Mouse (Mus musculus) gastrocnemius, adult 8-10 months (tissue): ENCODE data around the gene Drosha. TPM values are rescaled to one million over a fixed set of nuclear protein-coding genes. Genes with fewer than 3 reads are reported as not detected.

Source experiments
- DNase-seq, 2 experiments: peaks; one replicate each; pipeline ENCODE4 v3.0.0; 2022; ENCODE audit warnings: low spot score in 2 of 2
- total RNA-seq, 4 experiments: library from RNA; stranded (reverse); gene quantifications; 2 replicates each; pipeline ENCODE4 v1.2.4; 2022

Gene Drosha
- total RNA-seq, 4 experiments from 2014 or later = 34.5 to 38.1 (median 36.3) TPM

DNA sequence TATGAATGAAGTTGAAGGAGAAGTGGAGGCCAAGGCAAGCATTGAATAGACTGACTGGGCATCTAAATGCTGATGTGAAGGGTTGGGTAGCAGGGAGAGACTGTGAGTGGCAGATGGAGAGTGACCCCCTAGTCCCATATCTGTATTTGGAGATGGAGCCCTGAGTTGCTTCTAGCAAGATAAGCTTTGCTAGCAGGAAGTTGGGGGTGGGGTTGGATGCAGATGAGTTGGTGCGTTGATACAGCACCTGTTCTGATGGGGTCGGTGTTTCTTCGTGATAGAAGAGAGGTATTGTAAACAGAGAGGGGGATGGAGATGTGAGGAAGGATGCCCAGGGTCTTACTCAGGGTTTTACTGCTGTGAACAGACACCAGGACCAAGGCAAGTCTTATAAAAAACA lies 5.3 kb downstream of the Drosha start:
- DNase-seq = no peak

DNA sequence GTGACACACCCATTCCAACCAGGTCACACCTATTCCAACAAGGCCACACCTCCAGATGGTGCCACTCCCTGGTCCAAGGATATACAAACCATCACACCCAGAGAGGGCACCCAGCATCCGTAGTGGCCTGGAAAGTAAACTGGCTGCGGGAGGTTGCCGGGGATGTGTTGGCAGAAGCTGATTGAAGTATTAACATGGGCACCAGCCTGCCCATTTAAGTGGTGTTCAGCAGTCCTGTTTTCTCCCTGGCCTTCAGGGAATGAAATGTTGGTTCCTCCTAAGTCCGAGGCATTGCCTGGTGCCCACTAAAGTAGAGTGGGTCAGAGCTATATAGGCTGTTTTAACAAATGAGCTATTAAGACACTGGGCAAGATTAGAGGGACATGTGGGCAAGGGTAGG lies 8.0 kb downstream of the Drosha start:
- no peak for DNase-seq

GRCm38 (mm10) chr15:12833385-12833784 lies 8.8 kb downstream of the Drosha start:
- no peak for DNase-seq

- DNase-seq = no peak
These were observed 9.6 kb downstream of the Drosha start for GRCm38 (mm10) chr15:12834231-12834630.

- no peak for DNase-seq
These were observed 16.1 kb downstream of the Drosha start for GRCm38 (mm10) chr15:12840737-12841136.

- no peak for DNase-seq
These were observed 18.2 kb downstream of the Drosha start for GRCm38 (mm10) chr15:12842833-12843232.

GRCm38 (mm10) chr15:12848196-12848975 lies 23.8 kb downstream of the Drosha start:
- no peak for DNase-seq

- no peak for DNase-seq
These were observed 24.8 kb downstream of the Drosha start for GRCm38 (mm10) chr15:12849373-12849772.

DNA sequence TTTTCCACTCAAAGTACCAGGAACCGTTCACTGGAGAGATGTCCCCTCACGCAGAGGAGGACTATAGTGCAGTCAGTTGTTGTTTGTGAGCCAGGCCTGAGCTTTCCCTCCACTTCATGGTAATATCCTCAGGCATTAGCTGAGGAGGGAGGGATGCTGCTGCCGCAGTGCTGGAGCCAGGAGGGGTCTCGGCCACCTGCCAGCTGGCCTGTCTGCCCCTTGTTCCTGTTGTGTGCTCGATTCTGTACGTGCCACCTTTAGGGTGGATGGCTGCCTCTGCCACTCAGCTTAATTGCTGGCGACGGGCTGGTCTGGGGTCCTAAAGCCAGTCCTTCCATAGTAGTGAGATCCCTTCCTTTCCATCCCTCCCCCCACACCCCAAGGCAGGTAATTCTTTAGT lies 28.9 kb downstream of the Drosha start:
- no peak for DNase-seq

GRCm38 (mm10) chr15:12856780-12857179 lies 32.2 kb downstream of the Drosha start:
- DNase-seq = no peak

DNA sequence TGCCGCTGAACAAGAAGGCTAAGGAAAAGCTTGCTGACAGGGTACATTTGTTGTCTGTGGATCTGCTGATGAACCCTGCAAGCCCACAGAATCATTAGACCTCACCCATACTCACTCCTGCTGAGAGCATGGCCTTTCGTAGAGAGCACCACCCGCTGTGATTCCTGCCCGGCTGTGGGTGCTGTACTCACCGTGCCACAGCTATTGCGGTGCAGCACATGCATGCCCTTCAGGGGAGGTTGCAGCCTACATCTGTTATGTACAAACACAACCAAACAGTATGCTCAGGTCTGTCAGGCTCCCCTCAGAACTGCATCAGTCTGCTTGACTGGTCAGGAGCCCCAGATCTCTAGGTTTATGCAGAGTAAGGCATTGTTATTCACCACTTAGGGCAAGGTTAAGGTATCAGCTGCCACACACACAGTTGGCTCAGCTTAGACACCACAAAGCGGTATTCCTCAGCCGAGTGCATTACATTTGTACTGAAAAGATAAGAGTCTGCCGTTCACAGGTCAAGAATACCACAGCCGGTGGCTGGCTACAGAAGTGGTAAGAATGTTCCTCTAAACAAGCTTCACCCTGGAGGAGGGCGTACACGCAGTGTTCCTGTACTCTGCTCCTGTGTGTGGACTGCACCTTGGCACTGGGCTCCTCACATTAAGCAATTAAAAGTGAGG lies 33.4 kb downstream of the Drosha start:
- DNase-seq = no peak

DNA sequence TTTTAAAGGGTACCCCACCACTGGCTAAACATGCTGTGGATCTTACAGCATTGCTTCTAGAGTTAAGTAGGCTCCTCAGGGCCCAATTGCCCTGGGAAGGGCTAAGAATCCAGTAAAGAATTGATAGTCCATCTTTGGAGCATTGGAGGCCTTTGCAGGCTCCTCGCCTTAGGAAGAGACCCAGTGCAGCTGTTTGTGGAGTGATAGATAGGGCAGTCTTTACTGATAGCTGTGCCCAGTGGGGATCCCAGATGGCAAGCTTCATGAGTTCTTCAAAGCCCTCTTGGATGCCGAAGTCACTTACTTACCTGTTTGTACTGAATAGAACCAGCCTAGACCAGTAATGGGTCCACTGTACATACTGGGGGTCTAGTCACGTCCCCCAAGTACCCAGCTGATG lies 34.0 kb downstream of the Drosha start:
- DNase-seq = no peak

DNA sequence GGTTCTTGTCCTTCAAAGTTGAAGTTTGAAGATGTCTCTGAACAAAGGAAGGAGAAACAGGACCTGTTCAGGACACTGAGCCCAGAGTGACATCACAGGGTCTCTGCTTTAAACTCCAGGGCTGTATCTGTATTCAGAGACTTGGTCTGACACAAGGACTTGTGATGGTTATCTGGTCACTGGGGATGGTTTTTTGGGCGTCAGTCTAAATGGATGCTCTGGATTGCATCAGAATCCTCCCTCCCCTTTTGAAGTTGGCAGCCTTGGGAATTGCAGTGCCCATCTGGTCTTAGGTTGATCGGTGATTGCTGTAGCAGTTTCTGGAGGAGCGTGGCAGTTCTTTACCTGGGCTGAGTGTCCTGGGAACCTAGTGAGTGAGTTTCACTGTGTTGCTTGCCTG lies 37.4 kb downstream of the Drosha start:
- no peak for DNase-seq

GRCm38 (mm10) chr15:12863669-12864068 lies 39.1 kb downstream of the Drosha start:
- DNase-seq = no peak

- DNase-seq = no peak
These were observed 41.1 kb downstream of the Drosha start for GRCm38 (mm10) chr15:12865595-12866314.

GRCm38 (mm10) chr15:12867269-12867668 lies 42.7 kb downstream of the Drosha start:
- DNase-seq = no peak

GRCm38 (mm10) chr15:12875442-12876176 lies 51.0 kb downstream of the Drosha start:
- no peak for DNase-seq

DNA sequence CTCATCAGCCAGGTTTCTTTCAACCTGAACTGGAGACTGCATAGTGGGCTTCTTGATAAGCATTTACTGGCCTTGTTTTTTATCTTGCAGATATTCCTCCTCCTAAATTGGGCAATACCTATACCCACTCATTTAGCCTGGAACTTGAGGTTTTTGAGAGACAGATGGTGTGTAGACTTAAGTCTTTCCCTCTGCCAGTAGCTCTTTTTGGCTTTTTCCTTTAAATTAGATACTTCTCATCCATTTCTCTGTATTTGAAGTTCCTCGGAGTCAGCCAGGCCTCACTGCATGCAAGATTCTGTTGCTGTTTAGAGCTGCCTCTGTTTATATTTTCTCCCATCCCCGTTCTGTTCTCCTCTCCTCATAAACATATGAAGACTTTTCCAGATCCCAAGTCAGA lies 51.7 kb downstream of the Drosha start:
- DNase-seq = no peak

DNA sequence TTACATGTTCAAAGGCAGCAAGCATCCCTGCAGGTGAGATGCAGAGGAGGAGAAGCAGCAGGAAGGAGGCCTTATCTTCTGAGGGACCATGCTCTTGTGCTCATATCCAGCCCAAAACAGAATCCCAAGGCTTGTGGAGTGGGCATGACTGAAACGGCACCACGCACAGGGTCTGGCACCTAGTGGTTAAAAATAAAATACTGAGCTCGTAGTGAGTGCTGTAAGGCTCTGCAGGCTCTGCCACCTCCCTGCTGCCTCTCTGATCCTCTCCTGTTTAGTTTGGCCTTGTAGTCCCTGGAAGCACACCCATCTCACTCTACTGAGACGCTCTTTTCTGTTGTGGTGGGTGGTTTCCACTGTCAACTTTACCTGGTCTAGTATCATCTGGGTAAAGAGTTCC lies 52.3 kb downstream of the Drosha start:
- no peak for DNase-seq

GRCm38 (mm10) chr15:12877934-12878333 lies 53.3 kb downstream of the Drosha start:
- DNase-seq = no peak

GRCm38 (mm10) chr15:12878581-12878980 lies 54.0 kb downstream of the Drosha start:
- no peak for DNase-seq

DNA sequence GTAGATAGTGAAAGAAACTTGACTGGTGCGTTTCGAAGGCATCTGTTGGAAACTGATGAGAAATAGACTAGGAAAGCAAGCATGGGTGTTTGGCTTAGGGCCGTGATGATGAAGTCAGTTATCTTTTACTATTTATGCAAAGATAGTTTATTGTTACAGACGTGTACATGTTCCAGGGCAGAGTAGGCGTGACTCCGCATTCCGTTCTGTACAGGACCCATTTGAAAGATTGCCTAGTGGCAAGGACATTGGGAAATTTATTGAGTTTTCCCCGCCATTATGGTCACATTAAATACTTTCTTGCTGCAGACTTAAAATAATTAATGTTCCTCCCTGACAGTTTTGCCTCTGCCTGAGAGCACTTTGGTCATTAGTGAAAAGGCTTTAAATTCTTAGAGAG lies 55.3 kb downstream of the Drosha start:
- DNase-seq = no peak
